Mouse (Mus musculus) forebrain, embryonic 16.5 days (tissue): ENCODE data around the gene Sycp3. TPM values are rescaled to one million over a fixed set of nuclear protein-coding genes. Genes with fewer than 3 reads are reported as not detected.

Experiments
- polyA plus RNA-seq: library from polyadenylated mRNA; unstranded; fragments of >200 nt; fragmentation: Nextera tagmentation; extraction: Ambion mirVana; gene quantifications from 2 replicates; pipeline ENCODE4 v1.2.1, GENCODE M21; 2015

Sycp3 gene
- polyA plus RNA-seq, 1 experiment from 2014 or later = not detected

Other genes with a start within 250 kb of the Sycp3 start
- gene Dram1, start 80.5 kb upstream of the Sycp3 start, polyA plus RNA-seq = 0.70 and 0.72 TPM in 2 replicates
- 17.8 and 18.4 TPM in 2 replicates for gene Gnptab, start 80.4 kb upstream of the Sycp3 start, polyA plus RNA-seq
- gene Chpt1, start 44.5 kb downstream of the Sycp3 start, polyA plus RNA-seq = 6.3 and 7.1 TPM in 2 replicates
- gene Mybpc1, start 145.6 kb downstream of the Sycp3 start, polyA plus RNA-seq = 1.8 and 2.6 TPM in 2 replicates
- not detected in 2 replicates for gene Spic, start 225.4 kb downstream of the Sycp3 start, polyA plus RNA-seq